9 mouse cellular contexts compared by ENCODE assay signal in genomic region chr19:4214071-4214770, GRCm38 (mm10). TPM values are rescaled to one million over a fixed set of nuclear protein-coding genes. Genes with fewer than 3 reads are reported as not detected.
DNase-seq lines count a peak whose midpoint lies in the region; ATAC-seq and TF ChIP-seq lines count a peak whose summit lies in the region.
"Had no signal": no experiment of that assay in that cellular context is flagged by ENCODE, and none has a peak within 500 bp of the region (broad histone marks: within the 10 kb centered on the region; RNA-seq: fewer than 3 reads in every experiment).

Clcf1 (plus strand) TSS chr19:4214238.
AC109138.7 (plus strand) TSS chr19:4214357.

- H3K4me3 ChIP-seq in embryonic facial prominence, embryonic 13.5 days: peak within 1 kb of the TSS; percentile 95
- peak within 1 kb of the TSS; percentile 63 for H3K4me3 ChIP-seq in hindbrain, embryonic 12.5 days
- peak within 1 kb of the TSS; percentile 51 to 52 for H3K4me3 ChIP-seq in liver, embryonic 14.5 days (ENCODE audit: insufficient read depth in 1 of 2, low read depth in 2 of 2, low read length in 2 of 2)
- H3K4me3 ChIP-seq in neural tube, embryonic 13.5 days: peak within 1 kb of the TSS; percentile 53

- H3K9ac ChIP-seq in embryonic facial prominence, embryonic 13.5 days: peak within 1 kb of the TSS; percentile 98
- peak within 1 kb of the TSS; percentile 78 for H3K9ac ChIP-seq in hindbrain, embryonic 12.5 days
- H3K9ac ChIP-seq in liver, embryonic 14.5 days (replicated peaks): peak within 1 kb of the TSS; percentile 45
- H3K9ac ChIP-seq in neural tube, embryonic 13.5 days: peak within 1 kb of the TSS; percentile 71

- H3K27ac ChIP-seq in embryonic facial prominence, embryonic 13.5 days: peak within 1 kb of the TSS; percentile 97
- H3K27ac ChIP-seq in hindbrain, embryonic 12.5 days: peak within 1 kb of the TSS; percentile 40; the same call in 1 of the 2 replicates
- no peak within 1 kb of the TSS for H3K27ac ChIP-seq in liver, embryonic 14.5 days
- H3K27ac ChIP-seq in neural tube, embryonic 13.5 days (replicated peaks): no peak within 1 kb of the TSS
- H3K27ac ChIP-seq: macrophage had no signal

- ATAC-seq in CD4-positive, CD25-positive, alpha-beta regulatory T cell, adult 4 months: peak; percentile 75
- ATAC-seq in embryonic facial prominence, embryonic 13.5 days (ENCODE audit: insufficient number of reproducible peaks, insufficient read depth, low FRiP score, low TSS enrichment, low read depth): 0 out of 2 replicates have a peak, but pooled peaks have one; percentile 12
- peak; percentile 42 for ATAC-seq in hindbrain, embryonic 12.5 days (ENCODE audit: low FRiP score)
- 0 out of 2 replicates have a peak, but pooled peaks have one; percentile 13 for ATAC-seq in liver, embryonic 14.5 days (ENCODE audit: insufficient read depth)
- peak; percentile 14; the same call in 1 of the 2 replicates for ATAC-seq in neural tube, embryonic 13.5 days (ENCODE audit: low read depth)

- H3K27me3 ChIP-seq in embryonic facial prominence, embryonic 13.5 days: peaks cover 4% of the 10 kb centered on the region; the same call in 1 of the 2 replicates
- peaks cover 79% of the 10 kb centered on the region for H3K27me3 ChIP-seq in hindbrain, embryonic 12.5 days
- peaks cover 69% of the 10 kb centered on the region for H3K27me3 ChIP-seq in liver, embryonic 14.5 days (ENCODE audit: control insufficient read depth, insufficient read depth, low read length)
- peaks cover 86% of the 10 kb centered on the region for H3K27me3 ChIP-seq in neural tube, embryonic 13.5 days

- no peak for TF ChIP-seq EP300 in liver, embryonic 14.5 days (IDR thresholded peaks at IDR 0.05; ENCODE audit: low read depth)

- DNase-seq in 3T3-L1 (ENCODE audit: low read depth, low spot score): peak; percentile 89
- no peak for DNase-seq in liver, embryonic 14.5 days (ENCODE audit: low read depth in 3 of 3, low spot score in 3 of 3)
- peak; percentile 57 for DNase-seq in yolk sac, embryonic 10.5 days (ENCODE audit: low spot score)
- no peak for DNase-seq in frontal cortex, postnatal 10 days (ENCODE audit: low spot score in 2 of 2)

- no peaks in the 10 kb centered on the region for H3K36me3 ChIP-seq in embryonic facial prominence, embryonic 13.5 days
- no peaks in the 10 kb centered on the region for H3K36me3 ChIP-seq in hindbrain, embryonic 12.5 days
- no peaks in the 10 kb centered on the region for H3K36me3 ChIP-seq in liver, embryonic 14.5 days (replicated peaks; ENCODE audit: control insufficient read depth, insufficient read depth, low read depth)
- H3K36me3 ChIP-seq in neural tube, embryonic 13.5 days: no peaks in the 10 kb centered on the region

- WGBS in embryonic facial prominence, embryonic 13.5 days: under 1% methylated on average over 45 of the region's 49 CpGs
- under 1% methylated on average over 43 of the region's 49 CpGs for WGBS in hindbrain, embryonic 12.5 days
- under 1% methylated on average over 49 of the region's 49 CpGs for whole genome bisulfite sequencing in liver, embryonic 14.5 days (ENCODE audit: insufficient replicate concordance)
- 2% methylated on average over 47 of the region's 49 CpGs for WGBS in neural tube, embryonic 13.5 days

- H3K4me2 ChIP-seq in embryonic facial prominence, embryonic 13.5 days: peak within 1 kb of the TSS; percentile 87
- peak within 1 kb of the TSS; percentile 96 for H3K4me2 ChIP-seq in hindbrain, embryonic 12.5 days (replicated peaks)
- peak within 1 kb of the TSS; percentile 63 for H3K4me2 ChIP-seq in liver, embryonic 14.5 days (ENCODE audit: low read depth)
- H3K4me2 ChIP-seq in neural tube, embryonic 13.5 days: peak within 1 kb of the TSS; percentile 95

- H3K4me1 ChIP-seq in embryonic facial prominence, embryonic 13.5 days: peaks cover 66% of the 10 kb centered on the region
- peaks cover 45% of the 10 kb centered on the region for H3K4me1 ChIP-seq in hindbrain, embryonic 12.5 days
- peaks cover 0 to 8% of the 10 kb centered on the region in 2 experiments; a peak in 2 of 4 replicates for H3K4me1 ChIP-seq in liver, embryonic 14.5 days (replicated peaks; ENCODE audit: control insufficient read depth in 2 of 2, insufficient read depth in 2 of 2, low read length in 1 of 2)
- peaks cover 38% of the 10 kb centered on the region for H3K4me1 ChIP-seq in neural tube, embryonic 13.5 days (replicated peaks)

- no peak for TF ChIP-seq CTCF in liver, embryonic 14.5 days (IDR thresholded peaks at IDR 0.05; ENCODE audit: low read depth)

- no peaks in the 10 kb centered on the region for H3K9me3 ChIP-seq in embryonic facial prominence, embryonic 13.5 days
- no peaks in the 10 kb centered on the region for H3K9me3 ChIP-seq in hindbrain, embryonic 12.5 days (replicated peaks)
- no peaks in the 10 kb centered on the region for H3K9me3 ChIP-seq in liver, embryonic 14.5 days (ENCODE audit: control insufficient read depth, low read length)
- no peaks in the 10 kb centered on the region for H3K9me3 ChIP-seq in neural tube, embryonic 13.5 days

RNA-seq across cellular contexts. Expression of gene Clcf1, which starts in this region (rescaled TPM):
- polyA plus RNA-seq in CD4-positive, CD25-positive, alpha-beta regulatory T cell, adult 4 months (2017; shearing (Covaris generic)): 10 to 100 TPM; 35.0 to 46.5 TPM
- 11.1 and 11.5 TPM in 2 replicates for polyA plus RNA-seq in embryonic facial prominence, embryonic 13.5 days (2015; fragmentation: Nextera tagmentation; extraction: Ambion mirVana)
- polyA plus RNA-seq in hindbrain, embryonic 12.5 days (2016; fragmentation: Nextera tagmentation; extraction: Ambion mirVana): 2.1 and 2.8 TPM in 2 replicates
- 1.1 TPM in 2 replicates for polyA plus RNA-seq in liver, embryonic 14.5 days (2012; rRNA removed)
- polyA plus RNA-seq in liver, embryonic 14.5 days (2014; fragmentation: Nextera tagmentation; extraction: Ambion mirVana): 0.42 and 0.43 TPM in 2 replicates
- 0.67 and 0.79 TPM in 2 replicates for polyA plus RNA-seq in neural tube, embryonic 13.5 days (2015; fragmentation: Nextera tagmentation; extraction: Ambion mirVana)

RNA-seq across cellular contexts. Expression of gene AC109138.7, which starts in this region (rescaled TPM):
- polyA plus RNA-seq in CD4-positive, CD25-positive, alpha-beta regulatory T cell, adult 4 months (2017; shearing (Covaris generic)): not detected
- not detected in 2 replicates for polyA plus RNA-seq in embryonic facial prominence, embryonic 13.5 days (2015; fragmentation: Nextera tagmentation; extraction: Ambion mirVana)
- not detected in 2 replicates for polyA plus RNA-seq in hindbrain, embryonic 12.5 days (2016; fragmentation: Nextera tagmentation; extraction: Ambion mirVana)
- polyA plus RNA-seq in liver, embryonic 14.5 days (2012; rRNA removed): not detected in 2 replicates
- polyA plus RNA-seq in liver, embryonic 14.5 days (2014; fragmentation: Nextera tagmentation; extraction: Ambion mirVana): not detected in 2 replicates
- not detected in 2 replicates for polyA plus RNA-seq in neural tube, embryonic 13.5 days (2015; fragmentation: Nextera tagmentation; extraction: Ambion mirVana)
- polyA plus RNA-seq: macrophage had no signal

Comparison
In these comparisons a context has a peak if more than half of its experiments do, and no peak if none do; other contexts are left out.
1. Peak in ATAC-seq, H3K4me3 ChIP-seq, H3K9ac ChIP-seq and H3K4me2 ChIP-seq in neural tube, embryonic 13.5 days; RNA of the genes that start here not detected or under 1 TPM.
2. DNase-seq: peak in 3T3-L1 (single experiment) and yolk sac, embryonic 10.5 days (single experiment); none in liver, embryonic 14.5 days (0 of 3) and frontal cortex, postnatal 10 days (0 of 2).
3. ATAC-seq: peak in every context shown above with its lines; median percentile 75 in CD4-positive, CD25-positive, alpha-beta regulatory T cell, adult 4 months; 42 in hindbrain, embryonic 12.5 days; 14 in neural tube, embryonic 13.5 days; 13 in liver, embryonic 14.5 days; 12 in embryonic facial prominence, embryonic 13.5 days.
4. H3K27ac ChIP-seq: peak in embryonic facial prominence, embryonic 13.5 days (single experiment) and hindbrain, embryonic 12.5 days (single experiment); none in liver, embryonic 14.5 days (single experiment) and neural tube, embryonic 13.5 days (single experiment).
5. H3K9ac ChIP-seq: peak in every context shown above with its lines; median percentile 98 in embryonic facial prominence, embryonic 13.5 days; 78 in hindbrain, embryonic 12.5 days; 71 in neural tube, embryonic 13.5 days; 45 in liver, embryonic 14.5 days.
6. Peak in every context shown above with its lines, with median percentiles within 50 percentile points of each other: H3K4me2 ChIP-seq and H3K4me3 ChIP-seq.